In the genomic region with DNA sequence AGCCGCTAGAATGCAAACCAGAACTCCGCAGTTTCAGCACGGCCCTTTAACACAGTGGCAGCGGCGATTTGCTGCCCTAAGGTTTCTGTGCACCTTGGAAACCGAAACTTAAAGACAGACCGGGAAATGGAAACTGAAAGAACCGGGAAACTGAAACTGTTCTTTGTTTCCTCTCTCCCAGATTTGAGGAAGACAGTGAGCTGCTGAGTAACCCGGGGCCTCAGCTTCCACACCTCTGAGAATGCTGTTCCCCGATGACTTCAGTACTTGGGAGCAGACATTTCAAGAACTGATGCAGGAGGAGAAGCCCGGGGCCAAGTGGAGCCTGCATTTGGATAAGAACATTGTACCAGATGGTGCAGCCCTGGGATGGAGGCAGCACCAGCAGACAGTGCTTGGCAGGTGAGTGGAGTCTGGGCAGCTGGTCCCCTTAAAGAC, we compare ENCODE assay signal across 8 mouse cellular contexts.
DNase-seq lines count a peak whose midpoint lies in the region; ATAC-seq and TF ChIP-seq lines count a peak whose summit lies in the region.

No protein-coding gene starts in this region.

- 0 out of 2 replicates have a peak overlapping the region, but pooled peaks have one; percentile 37 for H3K9ac ChIP-seq in hindbrain, postnatal 0 days (replicated peaks; ENCODE audit: low read length)

- H3K4me2 ChIP-seq in hindbrain, postnatal 0 days (ENCODE audit: low read depth, low read length), result peak overlapping the region; percentile 48

- H3K9me3 ChIP-seq in hindbrain, postnatal 0 days (ENCODE audit: low read length), result no peaks in the 10 kb centered on the region

- DNase-seq in gastrocnemius, adult 2 months, result peak; percentile 28
- no peak for DNase-seq in gastrocnemius, postnatal 14 days
- DNase-seq in cerebellum, adult 8-10 months, result peak; percentile 20
- peak; percentile 4 to 5 for DNase-seq in frontal cortex, postnatal 25 days (ENCODE audit: low spot score in 2 of 2)
- peak; percentile 44 for DNase-seq in hindbrain, postnatal 0 days (ENCODE audit: low spot score)
- peak; percentile 16 to 20 for DNase-seq in layer of hippocampus, postnatal 36 days
- DNase-seq in skeletal muscle tissue, adult 2 months (ENCODE audit: low read depth, low spot score), result peak; percentile 34

- H3K27ac ChIP-seq in gastrocnemius, adult 2 months, result peak overlapping the region; percentile 82
- peak overlapping the region; percentile 12; the same call in 1 of the 2 replicates for H3K27ac ChIP-seq in hindbrain, postnatal 0 days

- H3K27me3 ChIP-seq in hindbrain, postnatal 0 days (ENCODE audit: insufficient read depth, low read length), result no peaks in the 10 kb centered on the region

- intact Hi-C loops in gastrocnemius, adult 2 months (cut with DNase I), result no loop called here
- intact Hi-C loops in gastrocnemius, postnatal 14 days (cut with DNase I; ENCODE audit: low total_unique reads), result no loop called here

- H3K36me3 ChIP-seq in hindbrain, postnatal 0 days (ENCODE audit: insufficient read depth, low read length), result no peaks in the 10 kb centered on the region

- 31% methylated on average over 11 of the region's 11 CpGs for WGBS in hindbrain, postnatal 0 days

- no peak for TF ChIP-seq CTCF in gastrocnemius, adult 2 months (IDR thresholded peaks at IDR 0.05)
- no peak for TF ChIP-seq CTCF in hindbrain, postnatal 0 days (IDR thresholded peaks at IDR 0.05; ENCODE audit: low read depth)

- peak; percentile 63 for ATAC-seq in hindbrain, postnatal 0 days
- peak; percentile 86 for ATAC-seq in megakaryocyte, adult 5-6 weeks (ENCODE audit: poor library complexity, severe bottlenecking)

- H3K4me3 ChIP-seq in gastrocnemius, adult 2 months, result peak overlapping the region; percentile 72
- H3K4me3 ChIP-seq in hindbrain, postnatal 0 days (ENCODE audit: low read length), result peak overlapping the region; percentile 26

- no peaks in the 10 kb centered on the region for H3K4me1 ChIP-seq in hindbrain, postnatal 0 days (ENCODE audit: insufficient read depth, low read length)
